Mouse (Mus musculus): ENCODE measurements at regions not wholly inside any gene's neighbourhood (a gene's known extent, or its start where the extent isn't known, plus 50 kb on each side); places are given as distances from the start of the nearest gene placed in this dataset.

GRCm38 (mm10) chr9:35363079-35363478 lies 57.8 kb upstream of the Cdon start:
- Histone ChIP-seq H3K4me2 (ENCODE audit: low read depth, low read length, severe bottlenecking) (no peak overlapping the region), H3K4me1 (replicated peaks; ENCODE audit: control insufficient read depth, insufficient read depth, low read length) (peaks cover 6% of the 10 kb centered on the region; the same call in 1 of the 2 replicates), H3K27me3 (ENCODE audit: control insufficient read depth, insufficient read depth, low read length) (no peaks in the 10 kb centered on the region), H3K27ac (ENCODE audit: low read depth, low read length) (no peak overlapping the region), H3K9me3 (ENCODE audit: control insufficient read depth, low read length) (no peaks in the 10 kb centered on the region), H3K36me3 (ENCODE audit: control insufficient read depth, insufficient read depth, low read length) (no peaks in the 10 kb centered on the region), H3K4me3 (ENCODE audit: low read depth, low read length) (no peak overlapping the region), H3K9ac (ENCODE audit: low read length) (no peak overlapping the region)
- DNase-seq (ENCODE audit: low spot score) (no peak), ATAC-seq (replicated peaks; ENCODE audit: low FRiP score) (no peak)
- 76% methylated on average over 5 of the region's 5 CpGs for WGBS

DNA sequence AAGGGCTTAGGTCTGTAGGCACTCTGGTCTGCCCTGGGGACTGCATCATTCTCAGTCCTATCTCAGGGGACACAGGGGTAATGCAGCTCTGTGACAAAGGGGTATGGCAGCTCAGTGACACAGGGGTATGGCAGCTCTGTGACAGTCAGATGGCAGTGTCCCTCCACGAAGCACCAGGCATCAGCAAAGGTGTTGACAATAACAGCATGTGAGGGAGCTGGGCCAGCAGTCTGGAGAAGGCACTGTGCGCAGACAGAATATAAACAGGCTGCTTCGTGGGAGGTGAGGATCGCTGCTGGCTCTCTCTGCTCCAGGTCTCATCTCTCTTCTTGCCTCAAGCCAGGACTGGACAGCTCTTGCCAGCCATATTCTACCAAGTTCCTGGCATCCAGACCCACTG lies 57.0 kb upstream of the Cdon start:
- Histone ChIP-seq H3K4me2 (ENCODE audit: low read depth, low read length, severe bottlenecking) (no peak overlapping the region), H3K9me3 (ENCODE audit: control insufficient read depth, low read length) (no peaks in the 10 kb centered on the region), H3K4me3 (ENCODE audit: low read depth, low read length) (no peak overlapping the region), H3K27me3 (ENCODE audit: control insufficient read depth, insufficient read depth, low read length) (no peaks in the 10 kb centered on the region), H3K27ac (ENCODE audit: low read depth, low read length) (no peak overlapping the region), H3K4me1 (replicated peaks; ENCODE audit: control insufficient read depth, insufficient read depth, low read length) (peaks cover 6% of the 10 kb centered on the region; the same call in 1 of the 2 replicates), H3K36me3 (ENCODE audit: control insufficient read depth, insufficient read depth, low read length) (no peaks in the 10 kb centered on the region), H3K9ac (ENCODE audit: low read length) (no peak overlapping the region)
- ATAC-seq (replicated peaks; ENCODE audit: low FRiP score) (no peak), DNase-seq (ENCODE audit: low spot score) (no peak)
- 78% methylated on average over 4 of the region's 4 CpGs for WGBS

GRCm38 (mm10) chr9:35365975-35366374 lies 55.0 kb upstream of the Cdon start:
- no peak overlapping the region for H3K9ac ChIP-seq (ENCODE audit: low read length)
- no peak overlapping the region for H3K27ac ChIP-seq (ENCODE audit: low read depth, low read length)
- H3K27me3 ChIP-seq (ENCODE audit: control insufficient read depth, insufficient read depth, low read length): no peaks in the 10 kb centered on the region
- peaks cover 2% of the 10 kb centered on the region; the same call in 1 of the 2 replicates for H3K4me1 ChIP-seq (replicated peaks; ENCODE audit: control insufficient read depth, insufficient read depth, low read length)
- no peaks in the 10 kb centered on the region for H3K9me3 ChIP-seq (ENCODE audit: control insufficient read depth, low read length)
- no peak overlapping the region for H3K4me2 ChIP-seq (ENCODE audit: low read depth, low read length, severe bottlenecking)
- H3K36me3 ChIP-seq (ENCODE audit: control insufficient read depth, insufficient read depth, low read length): no peaks in the 10 kb centered on the region
- DNase-seq (ENCODE audit: low spot score): no peak
- no peak for ATAC-seq (replicated peaks; ENCODE audit: low FRiP score)
- no peak overlapping the region for H3K4me3 ChIP-seq (ENCODE audit: low read depth, low read length)
- WGBS: 85% methylated on average over 5 of the region's 5 CpGs

GRCm38 (mm10) chr9:35369063-35369462 lies 51.9 kb upstream of the Cdon start:
- WGBS: 60% methylated on average over 5 of the region's 5 CpGs
- ATAC-seq (replicated peaks; ENCODE audit: low FRiP score) (0 out of 2 replicates have a peak, but pooled peaks have one; percentile 27), DNase-seq (ENCODE audit: low spot score) (no peak)
- H3K27ac ChIP-seq (ENCODE audit: low read depth, low read length): no peak overlapping the region
- H3K9me3 ChIP-seq (ENCODE audit: control insufficient read depth, low read length): no peaks in the 10 kb centered on the region
- no peaks in the 10 kb centered on the region for H3K36me3 ChIP-seq (ENCODE audit: control insufficient read depth, insufficient read depth, low read length)
- no peaks in the 10 kb centered on the region for H3K27me3 ChIP-seq (ENCODE audit: control insufficient read depth, insufficient read depth, low read length)
- no peak overlapping the region for H3K4me3 ChIP-seq (ENCODE audit: low read depth, low read length)
- H3K4me1 ChIP-seq (replicated peaks; ENCODE audit: control insufficient read depth, insufficient read depth, low read length): peaks cover 6% of the 10 kb centered on the region
- H3K4me2 ChIP-seq (ENCODE audit: low read depth, low read length, severe bottlenecking): no peak overlapping the region
- no peak overlapping the region for H3K9ac ChIP-seq (ENCODE audit: low read length)

- H3K4me1 ChIP-seq (replicated peaks; ENCODE audit: control insufficient read depth, insufficient read depth, low read length): peaks cover 6% of the 10 kb centered on the region
- ATAC-seq (replicated peaks; ENCODE audit: low FRiP score) (no peak), DNase-seq (ENCODE audit: low spot score) (no peak)
- H3K36me3 ChIP-seq (ENCODE audit: control insufficient read depth, insufficient read depth, low read length): no peaks in the 10 kb centered on the region
- H3K9ac ChIP-seq (ENCODE audit: low read length): no peak overlapping the region
- no peaks in the 10 kb centered on the region for H3K27me3 ChIP-seq (ENCODE audit: control insufficient read depth, insufficient read depth, low read length)
- no peak overlapping the region for H3K27ac ChIP-seq (ENCODE audit: low read depth, low read length)
- no peak overlapping the region for H3K4me3 ChIP-seq (ENCODE audit: low read depth, low read length)
- WGBS: 78% methylated on average over 3 of the region's 3 CpGs
- H3K4me2 ChIP-seq (ENCODE audit: low read depth, low read length, severe bottlenecking): no peak overlapping the region
- H3K9me3 ChIP-seq (ENCODE audit: control insufficient read depth, low read length): no peaks in the 10 kb centered on the region
Measured at GRCm38 (mm10) chr9:35370031-35370430, 50.9 kb upstream of the Cdon start.

DNA sequence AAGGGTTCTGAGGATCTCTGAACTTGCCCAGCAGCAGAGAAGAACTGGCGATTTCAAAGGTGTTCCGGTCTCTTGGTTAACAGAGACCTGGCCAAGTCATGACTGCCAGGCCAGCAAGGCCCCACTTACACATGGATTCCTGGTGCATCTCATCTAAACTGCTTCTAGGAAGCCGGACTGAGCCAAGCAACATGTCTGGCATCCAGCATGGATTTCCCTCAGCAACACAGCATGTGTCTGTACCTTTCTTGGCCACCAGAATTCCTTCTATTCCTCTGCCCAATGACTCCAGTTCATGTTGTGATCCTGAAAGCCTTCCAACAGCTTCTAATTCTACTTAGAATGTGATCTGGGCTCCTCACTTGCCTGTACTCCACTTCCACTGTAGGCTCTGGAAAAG lies 50.0 kb upstream of the Cdon start:
- no peak overlapping the region for H3K4me3 ChIP-seq (ENCODE audit: low read depth, low read length)
- H3K4me2 ChIP-seq (ENCODE audit: low read depth, low read length, severe bottlenecking): no peak overlapping the region
- no peak for ATAC-seq (replicated peaks; ENCODE audit: low FRiP score)
- peaks cover 6% of the 10 kb centered on the region for H3K4me1 ChIP-seq (replicated peaks; ENCODE audit: control insufficient read depth, insufficient read depth, low read length)
- WGBS: 98% methylated on average over 3 of the region's 3 CpGs
- no peaks in the 10 kb centered on the region for H3K27me3 ChIP-seq (ENCODE audit: control insufficient read depth, insufficient read depth, low read length)
- no peaks in the 10 kb centered on the region for H3K36me3 ChIP-seq (ENCODE audit: control insufficient read depth, insufficient read depth, low read length)
- H3K9me3 ChIP-seq (ENCODE audit: control insufficient read depth, low read length): no peaks in the 10 kb centered on the region
- DNase-seq (ENCODE audit: low spot score): no peak
- no peak overlapping the region for H3K9ac ChIP-seq (ENCODE audit: low read length)
- H3K27ac ChIP-seq (ENCODE audit: low read depth, low read length): no peak overlapping the region

Data from forebrain, embryonic 11.5 days (tissue).